Mouse (Mus musculus): ENCODE results near the gene Gm21985.

DNA sequence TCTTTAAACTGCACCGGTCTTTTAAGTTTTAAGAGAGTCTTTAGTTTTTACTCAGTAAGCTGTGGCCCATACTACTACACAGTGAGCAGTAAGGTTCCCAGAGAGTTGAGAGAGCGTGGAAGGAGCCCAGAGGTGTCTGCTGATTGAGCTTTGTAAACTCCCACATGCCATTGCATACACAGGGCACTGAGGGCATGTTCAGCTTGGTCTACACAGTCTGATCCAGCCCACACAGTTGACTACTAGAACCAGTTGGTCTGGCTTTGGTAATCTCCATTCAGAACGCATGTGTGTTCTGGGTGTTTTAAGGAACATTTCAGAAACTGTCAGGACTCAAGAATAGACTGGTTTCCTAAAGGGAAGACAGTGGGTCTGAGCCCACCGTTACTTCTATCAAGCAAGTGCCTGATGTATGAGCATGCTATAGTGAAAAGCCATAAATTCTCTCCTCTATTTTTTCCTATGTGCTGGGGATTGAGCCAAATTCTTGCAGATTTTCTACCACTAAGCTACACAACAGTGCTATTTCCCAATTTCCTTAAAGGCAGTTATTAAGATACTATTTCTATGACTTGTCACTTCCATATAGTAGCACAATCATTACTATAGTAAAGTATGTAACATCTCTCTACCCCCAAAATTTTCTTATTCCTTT, 125.4 kb downstream of the Gm21985 start:
- TF ChIP-seq CTCF (IDR thresholded peaks at IDR 0.05; ENCODE audit: low read depth) (no peak), EP300 (optimal IDR thresholded peaks at IDR 0.05) (no peak)

Measured in stomach, postnatal 0 days (tissue).